Mouse (Mus musculus): ENCODE measurements around the gene Fat1.

- TF ChIP-seq POLR2A (IDR thresholded peaks at IDR 0.05; ENCODE audit: extremely low read depth, insufficient read depth, low read length), result no peak
- no peak for TF ChIP-seq CTCF (IDR thresholded peaks at IDR 0.05; ENCODE audit: low read depth, low read length)
Observed at GRCm38 (mm10) chr8:45050451-45050850, 115.2 kb downstream of the Fat1 start.

Data from liver, adult 2 months (tissue).